Mouse (Mus musculus) stomach, postnatal 0 days (tissue): ENCODE measurements around the gene Bphl.

Experiments
- CTCF ChIP-seq: IDR thresholded peaks from 2 replicates; pipeline ENCODE4 v1.5.1; 2016; ENCODE audit warnings: antibody characterized with exemption, low read depth, mild to moderate bottlenecking, moderate library complexity
- EP300 ChIP-seq: optimal IDR thresholded peaks from 2 replicates; pipeline ENCODE3; 2016; ENCODE audit warnings: antibody characterized with exemption

DNA sequence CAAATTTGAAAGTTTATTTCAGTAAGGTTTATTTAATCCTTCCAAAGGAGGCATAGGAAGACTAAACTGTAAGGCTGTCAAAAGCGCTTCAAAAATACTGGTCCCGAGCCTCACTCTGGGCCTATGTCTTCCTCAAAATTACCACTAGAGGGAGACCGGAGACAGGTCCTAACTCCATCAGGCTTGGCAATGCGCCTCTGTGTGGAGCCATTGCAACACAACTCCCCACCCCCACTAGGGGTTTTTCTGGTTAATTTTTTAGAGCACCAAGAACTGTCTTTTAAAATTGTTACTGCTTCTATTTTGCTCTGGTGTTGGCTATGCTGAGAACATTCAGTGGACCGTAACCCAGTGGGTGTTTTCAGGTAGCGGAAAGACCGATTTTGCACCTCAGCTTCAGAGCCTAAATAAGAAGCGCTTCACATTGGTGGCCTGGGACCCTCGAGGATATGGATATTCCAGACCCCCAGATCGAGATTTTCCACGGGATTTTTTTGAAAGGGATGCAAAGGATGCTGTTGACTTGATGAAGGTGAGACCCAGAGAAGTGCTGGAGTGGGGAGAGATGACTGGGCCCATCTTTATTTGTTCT lies 9.1 kb downstream of the Bphl start:
- TF ChIP-seq CTCF (peak; percentile 96), EP300 (no peak)
